Mouse (Mus musculus): ENCODE results near the gene Pomp.
A peak's percentile ranks its signal among the peaks of the same experiment; 100 is the strongest.

Pomp gene

DNA sequence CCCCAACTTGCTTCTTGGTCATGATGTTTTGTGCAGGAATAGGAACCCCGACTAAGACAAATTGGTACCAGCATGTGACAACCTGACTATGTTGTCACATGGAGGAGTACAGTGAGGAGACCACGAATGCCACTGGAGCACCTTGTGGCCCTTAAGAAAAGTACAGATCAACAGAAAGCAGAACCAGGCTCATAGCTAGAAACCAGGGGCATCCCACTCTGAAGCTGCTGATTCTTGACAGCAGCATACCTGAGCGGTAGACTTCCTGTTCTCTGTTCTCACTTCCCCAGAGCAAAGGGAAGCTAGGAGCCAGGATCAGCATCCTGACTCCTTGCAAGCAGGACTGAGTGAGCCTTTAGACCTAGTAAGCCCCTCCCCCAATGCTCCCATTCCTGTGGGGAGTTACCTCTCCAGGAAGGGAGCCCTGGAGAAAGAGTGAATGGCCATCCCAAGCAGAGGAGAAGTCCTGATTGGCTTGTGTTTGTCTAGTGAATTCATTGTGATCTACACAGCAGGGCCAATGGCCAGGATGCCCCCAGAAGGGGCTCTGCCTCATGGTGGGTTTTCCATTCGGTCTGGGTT, 38.8 kb downstream of the Pomp start:
- DNase-seq (ENCODE audit: low spot score in 2 of 2) = peak in 1 of 2 experiments; percentile 44

DNA sequence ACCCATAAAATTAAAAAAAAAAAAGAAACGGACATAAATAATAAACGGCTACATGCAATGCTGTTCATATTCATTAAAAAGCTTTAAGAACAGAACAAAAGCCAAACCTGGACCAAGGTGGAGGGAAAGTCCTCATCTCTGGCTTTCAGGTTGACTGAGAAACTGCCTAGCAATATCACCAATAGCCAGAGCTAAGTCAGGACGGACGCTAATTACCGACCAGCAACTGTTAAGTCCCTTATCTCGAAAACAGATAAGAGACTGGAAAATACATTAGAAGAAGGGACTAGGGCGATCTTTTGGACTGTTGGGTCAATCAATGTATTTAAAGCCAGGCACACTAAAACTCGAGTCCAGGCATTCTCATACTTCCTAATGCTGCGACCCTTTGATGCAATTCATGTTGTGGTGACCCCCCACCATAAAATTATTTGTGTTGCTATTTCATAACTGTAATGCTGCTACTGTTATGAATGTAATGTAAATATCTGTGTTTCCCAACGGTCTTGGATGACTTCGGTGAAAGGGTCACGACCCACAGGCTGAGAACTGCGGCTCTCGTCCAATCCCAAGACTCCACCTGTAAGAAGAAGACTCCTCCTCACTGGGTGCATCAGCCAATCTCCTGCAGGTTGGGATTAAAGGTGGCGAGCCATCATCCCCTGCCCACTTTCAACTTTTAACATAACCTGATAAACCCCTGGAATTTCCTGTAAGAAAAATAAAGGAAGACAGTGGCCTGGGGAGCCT, 41.9 kb downstream of the Pomp start:
- DNase-seq (ENCODE audit: low spot score in 2 of 2) = no peak

DNA sequence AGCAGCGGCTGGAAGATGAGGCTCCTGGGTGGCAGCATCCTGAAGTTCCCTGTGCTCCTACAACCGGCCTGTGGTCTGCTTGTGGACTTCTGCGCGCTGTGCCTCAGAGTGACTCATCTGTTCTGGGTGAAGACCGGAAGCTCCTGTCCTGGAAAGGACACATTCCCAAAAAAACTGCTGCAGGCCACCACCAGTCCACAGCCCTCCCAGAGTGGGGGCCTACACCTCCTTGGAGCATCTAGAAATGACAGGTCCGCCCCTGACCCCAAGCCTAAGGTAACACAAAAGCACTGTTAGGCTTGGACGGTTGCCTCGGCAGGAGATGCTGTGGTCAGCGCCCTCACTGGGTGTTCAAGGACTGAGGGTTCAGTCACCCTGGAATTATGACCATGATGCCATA, 42.9 kb downstream of the Pomp start:
- no peak for DNase-seq (ENCODE audit: low spot score in 2 of 2)

DNA sequence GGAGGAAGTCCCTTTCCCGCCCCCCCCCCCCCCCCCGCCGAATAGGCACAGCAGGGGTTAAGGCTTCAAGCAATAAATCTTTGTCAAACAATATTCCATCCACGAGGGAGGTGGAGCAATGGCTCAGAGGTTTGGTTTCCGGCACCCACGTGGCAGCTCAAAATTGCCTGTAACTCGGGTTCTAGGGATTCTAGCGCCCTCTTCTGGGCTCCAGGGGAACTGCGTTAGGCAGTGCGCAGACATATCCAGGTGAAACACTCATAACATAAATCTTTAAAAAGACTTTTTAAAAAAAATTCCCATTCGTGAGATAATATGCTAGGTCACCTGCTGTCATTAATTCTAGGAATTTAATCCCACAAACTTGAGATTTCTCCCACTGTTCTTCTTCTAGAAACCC, 46.9 kb downstream of the Pomp start:
- no peak for DNase-seq (ENCODE audit: low spot score in 2 of 2)

DNA sequence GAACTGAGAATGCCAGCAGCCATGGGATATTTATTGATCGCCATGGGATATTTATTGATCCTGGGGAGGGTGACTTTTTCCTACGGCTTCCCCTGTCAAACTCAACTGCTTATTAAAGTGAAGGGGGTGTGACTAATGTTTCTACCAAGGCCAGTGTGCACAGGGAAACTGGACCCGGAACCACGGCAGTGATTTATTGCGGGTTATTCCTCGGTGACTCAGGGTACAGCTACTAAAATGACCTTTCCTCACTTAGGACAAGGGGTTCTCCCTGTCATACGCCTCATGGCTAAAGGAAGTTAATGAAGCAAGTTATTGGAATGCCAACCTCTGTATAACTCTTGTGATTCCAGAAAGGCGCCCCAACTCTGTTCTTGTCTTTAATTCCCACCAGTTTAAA, 47.6 kb downstream of the Pomp start:
- no peak for DNase-seq (ENCODE audit: low spot score in 2 of 2)

DNA sequence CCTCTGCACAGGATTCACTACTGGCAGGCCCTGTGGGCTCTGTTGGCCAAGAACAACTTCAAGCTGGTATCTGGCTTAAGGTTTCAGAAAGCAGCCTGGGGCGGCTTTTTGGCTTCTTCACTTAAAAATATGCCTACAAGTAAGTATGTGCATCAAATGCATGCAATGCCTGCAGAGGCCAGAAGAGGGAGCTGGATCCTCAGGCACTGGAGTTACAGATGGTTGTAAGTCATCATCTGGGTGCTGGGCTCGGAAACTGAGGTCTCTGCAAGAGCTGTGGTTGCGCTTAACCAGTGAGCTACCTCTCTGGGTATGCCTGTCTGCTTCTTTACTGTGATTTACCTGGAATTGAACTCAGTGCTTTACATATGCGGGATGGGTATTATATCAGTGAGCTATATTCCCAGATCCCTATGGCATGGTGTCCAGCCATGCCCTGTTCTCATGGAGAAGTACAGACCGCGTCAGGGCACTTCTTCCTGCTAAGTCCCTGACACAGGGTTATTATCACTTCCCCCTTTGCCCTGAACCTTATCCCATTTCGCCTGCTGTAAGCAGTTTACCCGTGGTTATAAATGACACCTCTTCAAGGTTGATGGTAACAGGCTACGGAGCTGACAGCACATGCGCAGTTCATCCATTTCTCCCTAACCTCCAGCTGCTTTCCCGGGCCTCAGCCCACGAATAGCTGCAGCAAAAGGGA, 50.7 kb downstream of the Pomp start:
- DNase-seq (ENCODE audit: low spot score in 2 of 2) = no peak

DNA sequence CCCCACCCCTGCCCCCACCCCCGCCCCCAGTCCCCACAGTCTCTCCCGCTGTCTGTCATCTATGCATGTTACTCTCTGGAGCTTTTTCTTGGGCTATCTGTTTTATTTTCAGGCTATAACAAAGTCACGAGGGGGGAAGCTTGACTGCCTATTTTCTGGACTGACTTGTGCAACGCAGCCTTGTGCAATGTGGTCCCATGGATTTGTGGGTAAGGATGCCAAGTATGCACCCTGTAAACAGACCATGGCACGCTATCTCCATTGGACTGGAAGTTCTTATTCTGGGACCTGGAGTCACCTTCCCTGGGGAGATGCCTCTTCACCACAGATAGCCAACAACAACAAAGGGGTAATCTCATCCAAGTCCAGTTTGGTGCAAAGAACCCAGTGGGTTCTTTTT, 51.5 kb downstream of the Pomp start:
- DNase-seq (ENCODE audit: low spot score in 2 of 2) = no peak

DNA sequence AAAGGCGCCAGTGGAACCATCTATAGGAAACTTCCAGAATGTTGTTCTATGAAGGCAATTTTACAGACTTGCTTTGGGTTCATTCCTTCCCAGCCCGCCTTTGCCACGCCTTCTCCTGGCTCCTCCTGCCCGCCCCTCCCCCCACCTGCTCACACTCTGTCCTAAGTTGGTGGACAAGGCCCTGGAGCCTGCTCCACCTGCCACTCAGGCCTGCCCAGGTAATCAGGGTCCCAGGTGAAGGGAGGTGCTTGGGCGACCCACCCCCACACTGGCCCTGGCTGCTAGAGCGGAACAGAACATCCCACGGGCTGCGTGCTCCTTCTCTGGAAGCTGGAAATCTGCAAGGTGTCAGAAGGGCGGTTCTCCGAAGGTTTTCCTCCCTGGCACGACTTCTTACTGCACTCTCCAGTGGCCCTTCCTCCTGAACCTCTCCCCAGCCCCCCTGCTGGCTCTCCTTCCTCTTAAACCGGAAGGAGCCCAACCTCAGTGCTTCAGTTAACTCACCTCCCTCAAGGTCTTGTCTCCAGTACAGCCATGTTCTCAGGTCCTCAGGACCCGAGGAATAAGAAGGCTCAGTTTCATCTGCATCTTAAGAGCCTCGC, 53.1 kb downstream of the Pomp start:
- no peak for DNase-seq (ENCODE audit: low spot score in 2 of 2)

DNA sequence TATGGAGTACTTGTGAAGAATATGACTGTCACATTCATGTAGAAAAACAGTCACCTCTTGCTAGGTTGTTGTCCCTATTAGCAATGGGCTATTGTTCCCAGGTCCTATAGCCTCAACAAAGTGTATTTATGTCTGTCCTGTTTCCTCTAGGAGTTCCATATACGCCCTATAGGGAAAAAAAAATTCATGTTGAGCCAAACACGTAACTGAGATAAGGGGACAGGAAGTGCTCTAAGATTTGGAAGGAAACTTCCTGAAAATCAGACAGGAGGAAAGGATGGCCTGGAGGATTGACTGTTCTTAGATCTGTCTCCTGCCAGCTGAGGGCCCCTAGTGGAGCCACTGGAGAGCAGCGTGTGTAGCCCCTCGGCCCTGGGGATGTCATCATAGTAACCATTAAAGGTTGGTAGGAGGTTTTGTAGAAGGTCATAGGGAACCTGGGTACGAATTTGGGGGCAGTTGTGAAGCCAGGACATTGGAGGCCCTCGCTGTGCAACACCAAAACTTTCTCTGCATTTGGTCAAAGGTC, 54.8 kb downstream of the Pomp start:
- no peak for DNase-seq (ENCODE audit: low spot score in 2 of 2)

DNA sequence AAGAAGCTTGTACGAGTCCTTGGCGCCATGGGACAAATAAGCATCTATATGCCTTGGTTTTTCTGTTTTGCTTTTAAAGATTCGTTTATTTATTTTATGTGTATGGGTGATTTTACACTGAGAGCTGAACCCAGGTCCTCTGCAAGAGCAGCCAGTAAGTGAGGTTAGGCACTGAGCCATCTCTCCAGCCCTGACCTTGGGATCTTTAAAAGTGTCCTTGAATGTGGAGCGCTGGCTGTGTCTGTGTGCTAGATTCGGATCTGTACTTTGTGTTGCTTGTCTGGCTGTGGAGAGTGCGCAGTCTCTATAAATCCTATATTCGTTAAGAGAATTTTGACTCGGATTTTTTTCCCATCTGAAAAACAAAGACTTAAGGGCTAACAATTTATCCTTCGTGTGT, 55.9 kb downstream of the Pomp start:
- DNase-seq (ENCODE audit: low spot score in 2 of 2) = no peak

DNA sequence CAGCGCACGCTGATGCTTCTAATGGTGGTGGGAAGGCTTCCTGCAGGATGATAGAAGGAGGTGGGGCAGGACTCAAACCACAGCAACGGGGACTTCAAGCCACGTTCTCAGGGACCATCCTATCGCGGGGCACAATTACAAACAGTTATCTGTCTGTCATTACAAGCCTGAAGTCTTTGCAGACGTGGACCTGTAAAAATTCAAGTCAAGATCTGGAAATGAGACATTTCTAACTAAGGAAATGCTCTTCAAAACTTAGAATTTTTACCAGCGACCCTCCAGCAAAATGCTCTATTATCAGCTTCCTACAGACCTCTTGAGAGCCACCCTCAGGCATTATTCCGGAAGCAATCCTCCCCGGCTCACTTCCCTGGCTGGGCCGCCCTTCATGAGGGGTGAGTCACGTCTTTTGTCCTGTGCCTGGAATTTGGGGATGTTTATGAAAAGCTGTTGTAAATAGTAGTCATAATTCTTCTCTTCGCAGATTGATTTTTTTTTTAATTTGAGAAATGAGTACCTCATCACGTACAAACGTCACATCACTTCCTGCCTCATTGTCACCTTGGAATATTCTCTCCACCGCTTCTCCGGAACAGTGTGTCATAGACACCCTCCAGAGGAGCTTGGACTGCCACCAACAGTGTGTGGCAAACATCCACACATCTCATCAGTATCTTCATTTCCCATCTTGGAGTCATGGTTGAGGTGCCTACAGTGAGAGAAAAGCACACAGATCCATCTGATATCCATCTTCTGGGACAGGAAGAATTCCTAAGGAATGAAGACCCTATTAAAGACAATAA, 58.0 kb downstream of the Pomp start:
- DNase-seq (ENCODE audit: low spot score in 2 of 2) = no peak

DNA sequence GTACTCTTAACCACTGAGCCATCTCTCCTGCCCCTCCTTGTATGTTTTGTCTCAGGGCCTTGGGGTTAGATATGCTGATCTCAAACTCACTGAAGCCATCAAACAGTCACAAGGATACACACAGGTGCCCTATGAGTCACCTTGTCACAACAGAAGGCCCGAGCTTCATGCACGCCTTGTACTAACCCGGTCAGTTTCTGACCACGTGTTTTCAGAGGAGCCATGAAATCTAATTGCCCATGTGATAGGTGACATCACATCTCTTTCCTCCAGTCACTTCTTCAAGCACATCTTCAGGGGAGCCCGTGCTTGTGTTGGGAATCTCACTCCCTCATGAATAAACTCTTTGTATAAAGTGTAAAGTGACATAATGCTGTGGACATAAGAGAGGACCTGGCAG, 64.4 kb downstream of the Pomp start:
- DNase-seq (ENCODE audit: low spot score in 2 of 2) = no peak
